Mouse (Mus musculus): ENCODE data around the gene Appbp2.

Gene Appbp2

DNA sequence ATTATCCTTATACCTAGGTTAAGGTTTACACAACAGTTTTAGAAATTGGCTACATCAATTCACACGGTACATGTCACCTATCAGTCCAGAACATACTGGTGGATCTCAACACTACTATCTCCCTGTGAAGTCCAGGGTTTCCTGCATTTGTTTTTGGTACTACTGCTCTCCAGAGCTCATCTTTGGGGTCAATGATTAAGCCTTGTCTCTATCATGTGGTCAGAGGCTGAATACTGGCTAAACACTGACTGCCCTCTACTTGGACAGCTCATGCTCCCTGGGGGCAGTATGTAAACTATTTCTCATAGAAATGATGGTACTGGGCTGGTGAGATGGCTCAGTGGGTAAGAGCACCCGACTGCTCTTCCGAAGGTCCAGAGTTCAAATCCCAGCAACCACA is 11.7 kb downstream of the Appbp2 start:
- no peak for DNase-seq (ENCODE audit: low read depth, low spot score)

DNA sequence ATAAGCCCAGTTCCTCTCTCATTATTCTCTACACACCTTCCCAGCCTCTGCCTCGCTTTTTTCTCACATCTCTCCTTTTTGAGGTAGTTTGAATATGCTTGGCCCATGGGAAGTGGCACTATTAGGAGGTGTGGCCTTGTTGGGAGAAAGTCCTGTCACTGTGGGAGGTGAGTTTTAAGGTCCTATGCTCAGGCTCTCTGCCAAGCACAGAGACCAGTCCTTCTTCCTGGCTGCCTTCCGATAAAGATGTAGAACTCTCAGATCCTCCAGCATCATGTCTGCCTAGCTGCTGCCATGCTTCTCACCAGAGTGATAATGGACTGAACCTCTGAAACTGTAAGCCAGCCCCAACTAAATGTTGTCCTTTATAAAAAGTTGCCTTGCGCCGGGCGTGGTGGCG is 12.4 kb downstream of the Appbp2 start:
- no peak for DNase-seq (ENCODE audit: low read depth, low spot score)

DNA sequence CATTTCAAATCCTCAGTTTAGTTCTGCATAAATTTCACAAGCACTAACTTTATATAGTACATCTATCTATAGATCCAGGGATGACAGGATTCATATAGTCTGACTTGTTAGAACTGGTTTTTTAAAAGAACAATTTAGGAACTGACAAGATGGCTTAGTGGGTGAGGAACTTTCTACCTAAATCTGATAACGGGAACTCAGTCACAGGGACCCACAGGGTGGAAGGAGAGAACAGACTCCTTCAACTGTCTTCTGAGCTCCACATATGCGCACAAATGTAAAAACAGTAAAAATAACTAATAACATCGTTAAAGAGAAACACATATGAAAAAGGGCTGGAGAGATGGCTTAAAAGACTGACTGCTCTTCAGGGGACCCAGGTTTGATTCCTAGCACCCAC is 15.9 kb downstream of the Appbp2 start:
- DNase-seq (ENCODE audit: low read depth, low spot score): no peak

DNA sequence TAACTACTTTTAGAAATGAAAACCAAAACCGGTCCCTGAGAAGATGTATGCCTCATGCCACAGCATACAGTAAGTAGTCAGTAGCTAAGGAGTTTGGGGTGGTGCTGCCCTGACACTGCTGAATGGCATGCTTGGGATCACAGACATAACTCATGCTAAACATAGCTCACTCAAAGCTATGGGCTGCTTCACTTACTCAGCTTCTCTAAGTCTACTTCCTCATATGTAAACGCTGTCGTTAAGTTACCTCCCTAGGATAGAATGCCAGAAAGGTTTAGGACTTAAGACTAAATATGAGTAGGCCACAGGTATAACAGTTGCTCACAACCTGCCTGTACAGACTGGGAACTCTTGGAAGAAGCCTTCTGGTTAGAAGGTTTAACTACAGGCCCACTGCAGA is 20.3 kb downstream of the Appbp2 start:
- DNase-seq (ENCODE audit: low read depth, low spot score): no peak

DNA sequence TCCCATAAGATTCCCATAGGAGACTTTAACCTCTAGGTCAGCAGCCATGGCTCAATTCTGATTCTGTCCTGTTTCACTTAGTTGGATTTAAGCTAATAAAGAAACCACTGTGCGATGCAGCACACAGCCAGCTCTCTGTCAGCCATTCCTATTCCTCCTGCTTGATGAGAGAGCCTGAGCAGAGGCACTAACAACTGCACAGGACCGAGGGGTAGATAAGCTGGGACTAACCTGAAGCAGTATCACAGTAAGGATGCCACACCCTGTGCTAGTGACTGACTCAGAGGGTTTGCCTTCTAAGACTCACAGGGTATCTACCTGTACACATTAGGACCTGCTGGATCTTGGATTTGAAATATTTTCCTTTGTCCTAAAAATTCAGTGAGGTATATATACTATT is 21.7 kb downstream of the Appbp2 start:
- DNase-seq (ENCODE audit: low read depth, low spot score): no peak

- DNase-seq (ENCODE audit: low read depth, low spot score): no peak
Observed at GRCm38 (mm10) chr11:85211151-85211550, 23.8 kb downstream of the Appbp2 start.

- DNase-seq (ENCODE audit: low read depth, low spot score): no peak
Observed at GRCm38 (mm10) chr11:85206231-85206630, 28.7 kb downstream of the Appbp2 start.

GRCm38 (mm10) chr11:85198906-85199305 is 36.0 kb downstream of the Appbp2 start:
- DNase-seq (ENCODE audit: low read depth, low spot score): no peak

DNA sequence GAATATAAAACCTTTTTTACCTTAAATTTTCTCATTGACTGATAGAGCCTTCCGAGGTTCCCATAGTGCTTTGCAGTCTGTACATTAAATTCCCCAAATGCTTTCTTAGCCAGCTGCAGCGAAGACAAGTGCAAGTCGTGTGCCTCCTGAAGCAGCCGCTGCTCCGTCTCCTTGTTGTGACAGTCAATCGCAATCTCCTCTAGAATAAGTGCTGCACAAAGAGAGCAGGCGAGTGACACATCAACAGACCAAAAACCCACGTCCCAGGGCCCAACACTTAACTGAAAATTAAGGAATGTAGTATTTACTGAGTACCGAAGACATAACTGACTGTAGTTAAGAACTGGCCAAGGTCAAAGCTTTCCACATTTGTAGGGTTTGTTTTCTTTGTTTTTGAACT is 38.9 kb downstream of the Appbp2 start:
- no peak for DNase-seq (ENCODE audit: low read depth, low spot score)

DNA sequence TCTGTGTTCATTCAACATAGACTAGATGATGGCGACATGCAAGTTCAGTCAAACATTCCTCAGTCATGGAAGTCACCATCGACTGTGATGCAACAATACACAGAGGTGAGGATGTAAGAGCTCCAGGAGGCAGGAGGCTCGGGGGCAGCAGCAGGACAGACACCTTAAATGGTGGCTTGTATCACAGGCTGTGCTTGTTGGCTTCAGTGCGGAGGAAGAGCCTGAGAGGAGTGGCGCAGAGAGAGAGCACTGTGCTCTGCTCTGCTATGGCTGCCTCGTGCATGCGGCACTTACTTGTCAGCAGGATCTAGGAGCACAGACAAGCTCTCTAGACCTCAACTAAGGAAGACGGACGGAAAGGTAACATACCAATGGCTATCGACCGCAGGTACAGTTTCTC is 40.7 kb downstream of the Appbp2 start:
- no peak for DNase-seq (ENCODE audit: low read depth, low spot score)

DNA sequence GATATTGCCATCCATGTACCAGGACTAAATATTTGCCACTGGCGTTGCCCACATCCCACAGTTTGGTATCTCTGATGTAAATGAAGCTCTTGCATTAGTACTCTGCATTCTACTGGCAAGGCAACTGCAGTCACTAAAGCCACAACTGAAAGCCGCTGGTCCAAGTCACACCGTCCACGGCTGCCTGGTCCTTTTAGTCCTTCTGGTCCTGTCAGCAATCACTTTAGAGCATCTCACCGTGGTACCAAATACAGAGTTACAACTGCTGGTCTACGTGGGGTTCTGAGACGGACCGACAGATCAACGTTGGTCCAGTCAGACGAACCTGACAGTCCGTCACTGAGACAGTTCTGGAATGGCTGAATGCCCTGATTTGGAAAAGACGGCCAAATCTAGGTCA is 44.2 kb downstream of the Appbp2 start:
- DNase-seq (ENCODE audit: low read depth, low spot score): no peak

DNA sequence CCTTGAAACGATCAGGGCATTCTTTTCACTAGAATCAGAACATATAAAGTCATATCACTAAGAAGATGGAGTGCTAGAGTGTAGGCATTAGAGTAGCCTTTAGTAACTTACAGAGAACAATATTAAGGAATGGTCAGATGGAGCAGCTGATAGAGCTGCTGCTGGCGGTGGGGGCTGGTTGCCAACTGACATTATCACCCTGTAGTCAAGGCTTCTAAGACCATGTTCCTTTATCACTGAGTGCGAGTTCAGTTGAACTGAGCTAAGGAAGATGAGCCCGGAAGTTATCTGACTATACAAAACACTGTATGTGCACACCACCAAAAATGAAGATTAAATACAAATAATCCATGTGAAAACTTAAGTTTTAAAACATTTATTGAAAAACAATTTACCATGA is 45.8 kb downstream of the Appbp2 start:
- no peak for DNase-seq (ENCODE audit: low read depth, low spot score)

GRCm38 (mm10) chr11:85184839-85185238 is 50.1 kb downstream of the Appbp2 start:
- no peak for DNase-seq (ENCODE audit: low read depth, low spot score)

GRCm38 (mm10) chr11:85184082-85184481 is 50.8 kb downstream of the Appbp2 start:
- DNase-seq (ENCODE audit: low read depth, low spot score): peak; percentile 58

- no peak for DNase-seq (ENCODE audit: low read depth, low spot score)
Observed at GRCm38 (mm10) chr11:85183284-85183779, 51.6 kb downstream of the Appbp2 start.

GRCm38 (mm10) chr11:85182617-85183283 is 52.2 kb downstream of the Appbp2 start:
- DNase-seq (ENCODE audit: low read depth, low spot score): peak; percentile 90

GRCm38 (mm10) chr11:85178413-85178812 is 56.5 kb downstream of the Appbp2 start:
- no peak for DNase-seq (ENCODE audit: low read depth, low spot score)

DNA sequence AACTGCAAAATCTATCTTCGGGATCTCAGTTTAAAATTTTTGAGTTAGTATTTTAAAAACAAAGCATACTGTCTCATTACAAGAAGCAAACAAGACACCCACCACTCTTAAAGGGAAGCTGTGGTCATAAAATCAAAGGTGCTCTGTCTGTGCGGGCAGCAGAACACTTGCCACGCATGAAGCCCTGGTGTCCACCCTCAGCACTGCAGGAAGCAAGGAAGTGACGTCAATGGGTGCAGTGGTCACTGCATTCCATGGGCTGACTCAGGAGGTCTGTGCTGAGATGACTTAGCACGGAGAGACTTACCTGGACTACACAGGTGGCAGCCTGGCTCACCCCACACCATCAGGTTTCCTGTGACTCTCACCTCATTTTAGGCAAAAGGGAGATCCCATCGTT is 57.2 kb downstream of the Appbp2 start:
- no peak for DNase-seq (ENCODE audit: low read depth, low spot score)

GRCm38 (mm10) chr11:85175941-85176340 is 59.0 kb downstream of the Appbp2 start:
- no peak for DNase-seq (ENCODE audit: low read depth, low spot score)

- DNase-seq (ENCODE audit: low read depth, low spot score): no peak
Observed at GRCm38 (mm10) chr11:85170833-85171232, 64.1 kb downstream of the Appbp2 start.

DNA sequence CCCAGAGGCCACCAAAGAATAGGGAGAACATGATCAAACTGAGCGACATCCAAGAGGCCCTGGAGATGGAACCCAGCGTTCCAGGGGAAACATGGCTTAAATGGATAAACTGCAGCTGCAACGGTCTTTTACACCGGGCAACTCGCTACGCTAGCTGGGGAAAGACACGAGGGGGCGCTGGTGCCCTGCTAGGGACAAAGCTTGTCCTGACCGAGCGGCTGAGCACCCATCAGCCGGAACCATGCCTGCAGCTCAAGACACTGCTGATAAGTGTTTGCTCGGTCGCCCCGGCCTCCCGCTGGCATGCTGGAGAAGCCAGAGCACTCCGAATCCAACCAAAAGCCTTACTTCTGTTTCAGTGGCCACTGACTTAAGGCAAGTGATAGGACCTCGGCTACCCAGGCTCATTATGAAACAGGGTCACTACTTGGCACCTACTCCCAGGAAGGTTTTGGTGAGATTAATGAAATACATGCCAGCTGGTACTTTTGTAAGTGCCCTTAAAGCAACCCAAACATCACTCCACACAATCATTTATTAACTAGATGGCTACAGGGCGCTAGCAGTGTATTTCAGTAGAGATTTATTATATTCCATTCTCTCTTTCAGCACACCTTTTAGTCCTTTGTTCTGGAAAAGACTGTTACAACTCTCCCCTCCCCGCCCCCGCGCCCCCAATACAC is 64.7 kb downstream of the Appbp2 start, which contains the start of gene 1700125H20Rik:
1700125H20Rik (plus strand) TSS at position 347 of the 683 bp plus-strand sequence.
- peak; percentile 91 for DNase-seq (ENCODE audit: low read depth, low spot score)

GRCm38 (mm10) chr11:85167503-85167902 is 67.4 kb downstream of the Appbp2 start:
- no peak for DNase-seq (ENCODE audit: low read depth, low spot score)

GRCm38 (mm10) chr11:85164371-85164770 is 70.6 kb downstream of the Appbp2 start:
- no peak for DNase-seq (ENCODE audit: low read depth, low spot score)

Data from mesoderm, embryonic 11.5 days (tissue).